Mouse (Mus musculus): ENCODE results near the gene Pdgfb.
A peak's percentile ranks its signal among the peaks of the same experiment; 100 is the strongest.

The Pdgfb gene

GRCm38 (mm10) chr15:80014321-80015210, at the start of gene Pdgfb:
Gene Pdgfb, minus strand, starts transcription at chr15:80014977.
- no peak for DNase-seq (ENCODE audit: low read depth, low spot score)

- DNase-seq (ENCODE audit: low read depth, low spot score), result no peak
Measured at GRCm38 (mm10) chr15:80062821-80063220, 48.0 kb upstream of the Pdgfb start.

GRCm38 (mm10) chr15:80062339-80062738, 47.6 kb upstream of the Pdgfb start:
- DNase-seq (ENCODE audit: low read depth, low spot score), result no peak

- peak; percentile 64 for DNase-seq (ENCODE audit: low read depth, low spot score)
Measured at GRCm38 (mm10) chr15:80061071-80061550, 46.3 kb upstream of the Pdgfb start.

GRCm38 (mm10) chr15:80060356-80061070, 45.7 kb upstream of the Pdgfb start:
- no peak for DNase-seq (ENCODE audit: low read depth, low spot score)

GRCm38 (mm10) chr15:80059606-80060005, 44.8 kb upstream of the Pdgfb start:
- no peak for DNase-seq (ENCODE audit: low read depth, low spot score)

GRCm38 (mm10) chr15:80058151-80058550, 43.4 kb upstream of the Pdgfb start:
- no peak for DNase-seq (ENCODE audit: low read depth, low spot score)

GRCm38 (mm10) chr15:80054034-80054710, 39.4 kb upstream of the Pdgfb start:
- DNase-seq (ENCODE audit: low read depth, low spot score), result no peak

- no peak for DNase-seq (ENCODE audit: low read depth, low spot score)
Measured at GRCm38 (mm10) chr15:80053381-80054033, 38.7 kb upstream of the Pdgfb start.

GRCm38 (mm10) chr15:80051782-80052181, 37.0 kb upstream of the Pdgfb start:
- DNase-seq (ENCODE audit: low read depth, low spot score), result no peak

- no peak for DNase-seq (ENCODE audit: low read depth, low spot score)
Measured at GRCm38 (mm10) chr15:80051092-80051761, 36.5 kb upstream of the Pdgfb start.

GRCm38 (mm10) chr15:80050093-80050492, 35.3 kb upstream of the Pdgfb start:
- DNase-seq (ENCODE audit: low read depth, low spot score), result no peak

GRCm38 (mm10) chr15:80047973-80048372, 33.2 kb upstream of the Pdgfb start:
- no peak for DNase-seq (ENCODE audit: low read depth, low spot score)

GRCm38 (mm10) chr15:80047242-80047641, 32.5 kb upstream of the Pdgfb start:
- DNase-seq (ENCODE audit: low read depth, low spot score), result no peak

- no peak for DNase-seq (ENCODE audit: low read depth, low spot score)
Measured at GRCm38 (mm10) chr15:80045749-80046148, 31.0 kb upstream of the Pdgfb start.

GRCm38 (mm10) chr15:80044249-80044648, 29.5 kb upstream of the Pdgfb start:
- DNase-seq (ENCODE audit: low read depth, low spot score), result no peak

GRCm38 (mm10) chr15:80042152-80042551, 27.4 kb upstream of the Pdgfb start:
- no peak for DNase-seq (ENCODE audit: low read depth, low spot score)

- DNase-seq (ENCODE audit: low read depth, low spot score), result peak; percentile 51
Measured at GRCm38 (mm10) chr15:80038110-80038391, 23.3 kb upstream of the Pdgfb start.

- DNase-seq (ENCODE audit: low read depth, low spot score), result no peak
Measured at GRCm38 (mm10) chr15:80037255-80038109, 22.7 kb upstream of the Pdgfb start.

GRCm38 (mm10) chr15:80035341-80035885, 20.6 kb upstream of the Pdgfb start:
- DNase-seq (ENCODE audit: low read depth, low spot score), result no peak
